Mouse (Mus musculus) Muller cell, postnatal 12 days (primary cell): Measurements from ENCODE around the gene Nova1.

ENCODE experiments used
- DNase-seq: peaks from one replicate; pipeline ENCODE4 v3.0.0-alpha.2; 2015; ENCODE audit errors: inconsistent ontology term

Nova1 gene

DNA sequence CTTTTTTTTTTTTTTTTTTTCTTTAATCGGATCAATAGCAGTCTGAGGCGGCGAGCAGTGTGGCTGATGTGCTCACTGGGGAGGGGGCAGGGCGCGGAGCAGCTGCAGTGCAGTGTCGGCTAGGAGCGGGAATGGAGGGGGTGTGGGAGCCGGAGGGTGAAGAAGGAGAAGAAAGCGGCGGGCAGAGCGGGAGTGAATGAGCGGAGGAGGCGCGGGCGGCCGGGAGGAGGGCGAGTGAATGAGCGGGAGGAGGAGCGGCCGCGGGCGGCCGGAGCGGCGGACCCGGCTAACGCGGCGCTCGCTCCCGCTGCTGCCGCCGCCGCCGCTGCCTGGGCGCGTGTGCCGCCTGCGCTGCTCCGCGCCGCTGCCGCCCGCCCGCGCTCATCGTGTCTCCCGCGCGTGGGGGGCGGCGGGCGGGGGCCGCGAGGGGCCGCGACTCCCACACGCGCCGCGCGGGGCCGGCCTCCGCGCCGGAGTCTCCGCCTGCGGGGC lies at the start of gene Nova1:
TSS of gene Nova1 (minus strand) at position 74 of the 492 bp plus-strand sequence.
- peak; percentile 90 for DNase-seq

DNA sequence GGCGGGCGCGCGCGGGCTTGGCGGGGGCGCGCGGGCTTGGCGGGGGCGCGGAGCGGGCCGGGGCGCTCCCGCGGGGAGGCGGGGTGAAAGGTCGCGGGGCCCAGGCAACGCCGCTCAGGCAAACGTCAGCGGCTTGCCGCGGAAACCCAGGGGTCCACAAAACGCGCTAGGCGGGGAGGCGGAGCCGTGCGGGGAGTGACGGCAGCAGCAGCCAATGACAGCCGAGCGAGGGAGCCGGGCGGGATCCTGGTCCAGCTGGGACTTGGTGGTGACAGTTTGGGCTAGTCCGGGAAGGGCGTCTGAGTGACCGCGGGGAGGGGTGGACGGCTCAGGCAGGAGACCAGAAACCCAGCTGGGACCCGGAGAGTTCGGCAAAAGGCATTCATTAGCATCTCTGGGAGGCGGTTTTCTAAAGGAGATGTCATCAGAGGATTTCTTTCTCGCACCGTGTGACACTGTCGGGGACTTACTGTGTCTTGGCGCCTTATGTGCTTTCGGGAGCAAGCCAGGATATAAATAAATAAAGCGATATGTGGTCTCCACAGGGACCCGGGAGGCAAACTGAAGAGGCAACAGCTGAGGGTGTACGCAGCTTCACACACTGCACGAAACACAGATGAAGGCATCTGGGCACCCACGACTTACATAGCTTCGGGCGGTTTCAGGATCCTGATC lies 756 bp upstream of the Nova1 start:
- peak; percentile 99 for DNase-seq

DNA sequence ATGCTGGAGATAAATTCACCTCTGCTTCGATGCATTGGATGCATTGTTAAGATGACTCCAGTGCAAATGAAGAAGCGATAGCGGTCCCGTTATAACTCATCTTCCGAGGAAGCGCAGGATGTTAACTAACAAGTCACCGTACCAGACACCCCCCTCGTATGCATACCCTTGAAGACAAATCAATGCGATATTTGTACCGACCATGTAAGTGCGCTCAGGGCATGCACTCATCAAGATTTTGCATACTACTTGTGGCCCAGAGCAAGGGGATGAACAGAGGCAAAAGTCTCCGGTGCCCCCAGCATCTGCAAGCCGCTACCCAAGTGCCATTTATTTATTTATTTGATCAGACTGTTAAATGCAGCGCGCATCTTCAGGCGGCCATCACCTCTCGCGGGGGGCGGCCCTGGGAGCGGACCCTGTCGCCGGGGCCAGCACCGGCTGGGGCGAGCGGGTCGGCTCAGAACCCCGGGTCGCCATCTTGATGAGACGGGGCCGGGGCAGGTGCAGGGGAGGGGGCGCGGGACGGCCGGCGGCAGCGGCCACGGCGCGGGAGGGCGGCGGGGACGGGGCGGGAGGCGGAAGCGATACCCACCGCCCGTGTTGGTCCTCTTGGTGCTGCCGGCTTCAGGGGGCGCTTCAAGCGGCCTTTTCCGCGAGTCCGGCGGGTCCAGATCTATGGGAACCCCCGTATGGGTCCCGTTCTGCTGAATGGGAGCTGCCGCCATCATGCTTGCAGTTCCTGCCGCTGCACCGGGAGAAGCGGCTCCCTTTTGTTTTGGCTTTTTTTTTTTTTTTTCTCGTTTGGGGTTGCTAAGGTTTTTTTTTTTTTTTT lies 491 bp downstream of the Nova1 start:
- DNase-seq = peak; percentile 65

DNA sequence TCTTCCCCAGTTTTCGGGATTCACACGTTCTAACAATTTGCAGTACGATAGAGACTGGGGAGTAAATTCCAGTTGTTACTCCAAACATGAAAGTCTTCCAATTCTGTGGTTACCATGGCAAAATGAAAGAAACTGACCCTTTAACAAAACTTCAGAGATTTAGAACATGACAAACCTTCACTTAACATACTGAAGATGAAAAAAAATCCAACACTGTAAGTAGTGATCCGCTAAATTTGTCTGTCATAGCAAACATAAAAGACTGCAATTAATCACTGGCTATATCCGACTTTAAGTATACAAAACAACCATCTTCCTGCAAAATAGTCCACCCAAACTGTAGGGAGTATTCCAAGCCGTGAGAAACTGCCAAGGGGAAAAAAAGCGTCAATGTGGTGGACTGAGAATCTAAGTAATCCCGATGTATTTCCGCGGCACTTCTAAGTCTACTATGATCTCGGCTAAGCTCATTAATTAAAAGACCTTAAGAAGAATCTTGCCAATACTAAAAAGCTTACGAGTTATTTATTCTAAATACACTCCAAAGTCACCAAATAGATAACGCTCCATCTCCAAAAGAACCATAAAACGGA lies 1.4 kb downstream of the Nova1 start:
- peak; percentile 38 for DNase-seq

DNA sequence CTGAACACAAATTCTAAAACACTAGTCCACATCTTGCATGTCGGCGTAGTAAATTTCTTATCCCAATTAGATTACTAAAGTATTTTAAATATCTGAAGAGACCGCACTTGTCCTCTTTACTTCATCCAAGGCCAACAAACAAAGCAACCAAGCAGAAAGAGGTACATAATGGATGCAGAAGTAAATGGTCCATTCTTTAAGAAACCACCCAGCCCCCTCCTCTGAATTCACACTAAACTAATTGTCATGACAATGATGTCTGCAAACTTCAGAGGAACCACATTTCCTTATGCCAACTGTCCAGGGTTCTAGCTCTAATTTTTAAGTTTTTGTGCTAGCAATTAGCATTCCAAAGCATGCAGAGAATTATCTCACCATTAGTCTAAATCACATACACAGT lies 2.4 kb downstream of the Nova1 start:
- peak; percentile 60 for DNase-seq

DNA sequence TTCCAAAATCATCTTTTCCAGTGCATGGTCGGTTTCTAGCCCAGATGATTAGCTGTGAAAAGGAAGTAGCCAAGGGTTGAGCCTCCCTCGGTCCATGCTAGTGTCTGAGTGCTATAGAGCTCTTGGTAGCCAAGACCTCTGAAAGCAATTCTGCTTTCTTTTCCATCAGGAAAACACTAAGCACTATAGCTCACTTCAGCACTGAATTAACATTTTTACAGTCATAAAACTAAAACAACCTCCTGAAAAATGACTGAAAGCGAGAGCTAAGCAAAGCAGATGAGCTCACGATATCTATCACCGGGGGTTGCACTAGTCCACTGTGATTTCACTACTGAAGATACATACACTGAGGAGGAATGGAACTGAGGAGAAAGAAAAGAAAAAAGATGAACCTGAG lies 3.0 kb downstream of the Nova1 start:
- peak; percentile 26 for DNase-seq

DNA sequence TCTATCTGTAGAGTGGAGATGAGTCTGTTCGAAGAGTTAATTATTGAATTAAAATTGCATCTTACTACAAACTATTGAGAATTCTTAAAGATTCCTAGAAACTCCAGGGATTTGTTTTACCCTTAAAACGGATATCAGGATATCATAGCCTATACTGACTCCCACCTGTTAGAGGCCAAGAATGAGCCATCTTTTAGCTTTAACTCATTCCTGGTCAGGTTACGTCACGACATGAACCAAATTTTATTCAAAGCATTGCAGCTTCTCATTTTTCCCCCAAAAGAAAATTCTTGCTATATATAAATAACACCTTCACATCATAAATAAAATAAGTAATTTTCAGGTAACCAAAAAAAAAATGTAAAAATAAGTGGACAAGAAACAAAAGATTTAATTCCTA lies 3.9 kb downstream of the Nova1 start:
- DNase-seq = no peak

DNA sequence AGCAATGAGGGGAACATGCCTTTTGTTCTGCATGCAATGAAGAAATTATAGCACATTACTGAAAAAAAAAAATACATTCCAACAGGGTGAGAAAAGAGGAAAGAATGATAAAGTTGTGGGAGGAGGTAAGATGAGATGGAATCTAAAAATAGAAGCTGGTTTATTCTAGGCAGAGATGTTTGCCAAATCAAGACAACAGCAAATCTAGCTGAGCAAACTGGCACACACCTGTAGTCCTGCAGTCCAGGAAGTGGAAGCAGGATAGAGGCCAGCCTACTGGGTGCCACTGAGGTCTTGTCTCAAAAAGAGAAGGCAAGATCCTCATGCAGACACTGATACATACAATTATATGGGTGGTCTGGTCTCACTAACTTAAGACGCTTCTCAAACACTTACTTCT lies 17.4 kb downstream of the Nova1 start:
- DNase-seq = no peak

DNA sequence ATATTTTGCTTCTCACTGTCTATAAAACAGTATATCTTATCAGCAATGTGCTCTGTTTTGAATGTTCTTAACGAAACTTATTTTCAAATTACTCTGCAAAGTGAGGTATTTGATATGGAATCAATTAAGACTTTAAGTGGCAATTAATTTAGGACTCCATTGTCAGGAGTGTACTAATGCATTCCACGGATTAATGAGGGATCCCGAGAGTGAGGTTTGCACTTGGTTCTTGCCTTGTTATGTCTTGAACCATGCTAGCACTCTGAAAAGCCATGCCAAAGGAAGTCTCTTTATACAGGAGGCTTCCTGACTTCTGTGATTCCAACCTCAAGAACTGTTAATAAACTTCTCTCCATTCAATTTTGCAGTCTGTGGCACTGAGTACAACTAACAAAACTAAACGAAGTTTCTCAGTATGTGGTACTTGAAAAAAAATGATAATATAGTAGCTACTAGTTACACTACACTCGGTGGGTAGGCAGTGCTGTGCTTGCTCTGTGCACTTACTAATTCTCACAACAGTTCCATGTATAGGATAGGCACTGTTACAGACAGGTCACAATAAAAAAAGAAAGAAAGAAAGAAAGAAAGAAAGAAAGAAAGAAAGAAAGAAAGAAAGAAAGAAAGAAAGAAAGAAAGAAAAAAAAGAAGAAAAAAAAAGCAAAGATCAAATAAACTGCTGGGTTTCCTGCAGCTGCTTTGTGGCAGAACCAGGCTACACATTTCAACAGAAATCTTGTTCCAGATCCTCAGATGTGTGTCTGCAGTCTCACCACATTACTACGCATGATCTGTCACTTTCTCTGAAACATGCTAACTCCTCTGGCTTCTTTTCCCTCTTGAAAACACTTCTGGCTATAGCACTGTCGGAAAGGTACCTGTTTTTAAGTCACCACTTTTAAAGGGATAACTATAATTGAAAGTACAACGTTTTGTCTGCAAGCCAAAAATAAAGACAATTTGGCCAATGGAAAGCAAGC lies 36.1 kb downstream of the Nova1 start:
- peak; percentile 57 for DNase-seq

DNA sequence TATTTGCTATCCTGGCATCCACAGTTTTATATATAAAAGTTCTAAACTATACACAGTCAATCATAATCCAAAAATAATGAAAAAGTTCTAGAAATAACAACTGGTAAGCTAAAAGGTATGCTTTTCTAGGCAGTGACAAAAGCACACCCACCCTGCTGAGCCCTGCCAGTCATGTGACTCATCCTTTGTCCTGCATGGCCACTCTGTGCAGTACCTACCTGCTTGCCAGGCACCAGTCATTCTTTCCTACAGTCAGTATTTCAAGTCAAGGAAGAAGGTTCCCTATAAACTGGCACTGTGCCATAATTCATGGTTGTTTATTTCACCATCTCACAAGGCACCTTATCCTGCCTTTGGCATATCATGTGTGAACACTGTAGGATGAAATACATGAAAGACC lies 37.2 kb downstream of the Nova1 start:
- no peak for DNase-seq

DNA sequence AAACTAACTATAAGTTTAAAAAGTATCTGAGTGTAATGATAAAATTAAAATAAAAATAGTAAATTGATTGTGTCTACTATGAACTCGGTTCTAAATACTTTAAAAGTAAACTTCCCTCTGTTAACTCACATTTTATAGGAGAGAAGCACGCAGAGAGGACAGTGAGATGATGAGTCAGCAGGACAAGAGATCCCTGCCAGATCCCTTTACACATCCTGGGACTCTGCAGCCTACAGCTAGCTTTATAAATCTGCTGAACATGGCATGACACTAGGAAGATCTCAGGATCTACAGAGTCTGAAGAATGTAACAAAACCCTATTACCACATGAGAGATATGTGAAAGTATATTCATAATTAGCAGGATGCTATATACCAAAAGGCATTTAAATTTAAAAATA lies 37.7 kb downstream of the Nova1 start:
- DNase-seq = no peak

DNA sequence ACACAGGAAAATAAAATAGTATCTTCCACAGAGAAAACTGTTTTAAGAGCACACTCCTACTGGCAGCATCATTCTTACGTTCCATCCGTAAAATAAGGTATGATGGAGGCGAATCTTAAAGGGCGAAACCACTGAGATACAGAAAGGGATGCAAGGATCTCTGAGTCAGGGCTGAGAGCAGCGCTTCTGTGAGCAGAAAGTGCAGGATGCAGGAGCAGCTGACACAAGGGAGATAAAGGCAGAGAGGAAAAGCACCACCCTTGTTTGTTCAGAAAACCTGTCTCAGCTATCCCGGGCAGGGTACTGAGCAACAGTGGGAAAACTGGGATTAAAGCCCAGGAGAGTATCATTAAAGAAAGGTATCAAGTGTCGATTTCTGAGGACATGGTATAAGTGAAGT lies 59.3 kb downstream of the Nova1 start:
- DNase-seq = no peak

DNA sequence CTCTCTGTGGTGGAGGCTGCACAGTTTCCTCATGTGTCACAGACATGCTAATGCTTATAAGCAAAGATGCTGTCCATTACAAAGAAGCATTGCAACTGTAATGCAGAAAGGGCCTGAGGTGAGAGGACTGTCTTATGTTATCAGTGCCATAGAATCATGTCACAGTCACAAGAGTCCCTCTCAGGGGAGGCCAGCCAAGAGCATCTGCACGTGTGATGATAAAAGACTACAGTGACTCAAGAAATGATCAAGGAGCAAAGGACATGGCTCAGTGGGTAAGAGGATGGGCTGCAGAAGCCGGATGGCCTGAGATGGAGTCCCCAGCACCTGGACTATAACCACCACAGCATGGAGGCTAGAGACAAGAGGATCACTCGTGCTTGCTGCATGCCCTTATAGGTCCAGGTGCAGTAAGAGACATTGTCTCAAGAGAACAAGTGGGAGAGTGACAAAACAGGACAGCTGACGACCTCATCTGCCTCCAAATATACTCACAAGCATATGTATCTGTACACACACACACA lies 64.3 kb downstream of the Nova1 start:
- no peak for DNase-seq

DNA sequence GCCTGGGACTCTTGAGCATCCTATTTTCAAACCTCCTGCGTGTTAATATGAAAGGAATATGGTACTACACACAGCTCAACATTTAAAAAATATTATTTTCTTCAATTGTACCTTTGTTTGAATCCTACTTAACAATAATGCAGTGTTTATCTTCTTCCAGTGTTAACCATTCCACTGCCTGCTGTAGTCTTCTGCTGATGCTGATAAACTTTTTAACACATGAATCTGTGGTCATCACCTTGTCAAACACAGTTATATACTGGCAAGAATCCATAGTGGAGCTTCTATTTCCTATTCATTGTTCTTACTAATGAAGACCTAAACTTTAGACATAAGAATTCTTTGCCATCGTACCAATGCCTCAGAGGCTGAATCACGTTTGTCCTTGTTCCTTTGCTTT lies 65.6 kb downstream of the Nova1 start:
- DNase-seq = no peak

DNA sequence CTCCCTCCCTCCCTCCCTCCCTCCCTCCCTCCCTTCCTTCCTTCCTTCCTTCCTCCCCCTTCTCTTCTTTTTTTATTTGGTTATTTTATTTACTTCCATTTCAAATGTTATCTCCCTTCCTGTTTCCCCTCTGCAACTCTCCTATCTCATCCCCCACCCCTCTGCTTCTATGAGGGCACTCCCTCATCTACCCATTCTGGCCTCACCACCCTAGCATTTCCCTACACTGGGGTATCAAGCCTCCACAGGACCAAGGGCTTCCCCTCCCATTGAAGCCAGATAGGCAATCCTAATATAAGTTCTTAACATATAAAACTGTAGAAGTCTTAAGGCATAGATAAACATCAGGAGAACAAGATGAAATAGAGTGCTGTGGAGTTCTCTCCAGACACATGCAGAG lies 85.5 kb downstream of the Nova1 start:
- DNase-seq = no peak

DNA sequence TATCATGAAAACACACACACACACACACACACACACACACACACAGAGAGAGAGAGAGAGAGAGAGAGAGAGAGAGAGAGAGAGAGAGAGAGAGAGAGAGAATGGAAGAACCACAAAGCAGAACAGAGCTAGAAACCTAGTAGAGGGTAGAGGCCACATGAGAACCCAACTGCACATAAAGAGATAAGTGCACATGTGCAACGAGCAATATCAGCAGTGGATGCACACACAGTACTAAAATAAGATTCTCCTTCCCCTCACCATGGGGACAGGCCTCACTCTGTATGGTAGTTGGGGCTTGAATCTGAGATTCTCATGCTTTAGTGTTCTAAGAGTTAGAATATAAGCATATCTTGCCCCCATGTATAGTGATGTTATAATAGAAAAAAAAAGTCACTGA lies 86.8 kb downstream of the Nova1 start:
- no peak for DNase-seq

DNA sequence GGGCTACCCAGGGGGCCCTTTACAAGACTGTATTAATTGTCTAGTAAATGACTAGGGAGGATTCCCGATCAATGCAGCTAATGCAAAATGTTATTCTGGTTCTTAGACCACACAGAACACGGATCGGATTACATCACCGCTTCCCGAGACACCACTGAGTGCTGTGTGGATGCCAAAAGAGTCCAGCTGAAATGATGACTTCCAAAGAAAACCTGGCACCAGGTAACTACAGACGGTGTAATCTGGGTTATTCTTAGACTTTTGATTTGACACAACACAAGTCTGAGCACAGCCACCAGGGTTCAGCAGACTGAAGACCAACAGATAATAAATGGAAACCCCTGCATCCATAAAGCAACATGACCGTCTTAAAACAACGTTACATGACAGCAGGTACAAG lies 96.8 kb downstream of the Nova1 start:
- DNase-seq = no peak

DNA sequence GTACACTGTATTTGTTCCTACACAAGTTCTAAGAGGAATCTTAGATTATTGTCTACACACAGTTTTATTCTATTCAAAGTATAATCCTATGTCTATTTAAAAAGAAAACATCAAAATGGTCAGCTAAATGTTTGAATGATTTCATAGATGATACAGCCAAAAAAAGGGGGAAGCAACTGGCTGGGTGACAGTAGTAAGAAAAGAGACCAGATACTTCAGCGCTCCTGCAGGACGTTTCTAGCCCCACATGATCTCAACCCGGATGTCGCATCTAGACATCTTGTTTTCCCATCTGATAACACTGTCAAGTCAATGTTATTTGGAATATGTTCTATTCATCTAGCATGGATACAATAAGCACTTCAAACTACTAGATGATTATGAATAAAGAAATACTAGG lies 99.7 kb downstream of the Nova1 start:
- no peak for DNase-seq

DNA sequence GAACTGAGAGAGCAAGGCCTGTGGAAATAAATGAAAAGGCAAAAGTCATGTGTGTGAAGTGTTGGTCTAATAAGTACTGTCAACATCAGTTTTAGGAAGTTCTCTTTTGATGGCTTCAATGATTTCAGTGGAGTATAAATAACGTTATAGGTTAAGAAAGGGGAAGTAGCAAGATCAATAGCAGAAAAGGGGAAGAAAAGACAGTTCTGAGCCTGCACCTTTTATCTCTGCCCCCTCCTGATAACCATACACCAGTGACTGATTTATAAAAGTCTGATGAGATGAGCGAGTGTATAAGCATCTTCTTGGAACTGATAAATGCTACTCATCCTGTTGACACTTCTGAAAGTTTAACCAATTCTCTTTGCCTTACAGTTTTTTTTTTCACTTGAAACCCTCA lies 108.6 kb downstream of the Nova1 start:
- DNase-seq = no peak

DNA sequence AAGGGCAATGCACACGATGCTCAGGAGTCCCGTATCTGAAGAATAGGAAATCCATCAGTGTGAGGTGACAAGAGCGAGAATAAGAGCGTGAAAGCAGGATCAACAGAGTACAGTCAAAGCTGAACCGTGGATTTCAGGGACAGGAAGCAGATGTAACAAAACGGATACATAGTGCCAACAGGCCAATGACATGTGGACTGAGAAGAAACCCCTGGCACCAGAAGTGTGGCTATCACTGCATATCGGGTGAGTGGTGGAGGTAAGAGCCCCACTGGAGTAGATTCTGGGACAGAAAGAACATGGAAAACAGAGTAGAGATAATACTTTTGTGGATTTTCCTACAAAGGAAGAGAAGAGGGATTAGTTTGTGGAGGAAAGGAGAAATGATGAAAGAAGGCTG lies 109.3 kb downstream of the Nova1 start:
- DNase-seq = no peak

DNA sequence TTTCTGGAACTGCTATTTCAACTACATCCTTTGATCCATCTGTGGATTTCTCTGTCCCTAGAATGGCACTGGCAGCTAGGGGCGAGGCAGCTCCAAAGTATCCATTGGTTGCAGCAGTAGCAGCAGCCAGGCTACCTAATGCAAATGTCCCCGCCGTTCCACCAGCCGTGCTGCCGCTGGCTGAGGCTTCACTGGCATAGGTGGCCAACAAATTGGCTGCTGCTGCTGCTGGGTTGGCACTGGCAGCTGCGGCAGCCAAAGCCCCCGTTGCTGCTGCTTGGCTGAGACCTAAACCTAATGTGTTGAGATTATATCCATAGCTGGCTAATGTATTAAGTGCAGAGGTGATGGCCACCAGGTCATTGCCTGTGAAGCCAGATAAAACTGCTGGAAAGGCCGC lies 118.5 kb downstream of the Nova1 start:
- no peak for DNase-seq
